Mouse (Mus musculus) testis, adult 2 months (tissue): ENCODE data around the gene Crct1. TPM values are rescaled to one million over a fixed set of nuclear protein-coding genes. Genes with fewer than 3 reads are reported as not detected.

Experiments
- H3K27ac ChIP-seq: fragments of 200-500 bp; 2 replicates; pipeline ENCODE4 v1.5.1; 2012; ENCODE audit warnings: low read depth, low read length; ENCODE audit not compliant: control insufficient read depth, insufficient read depth
- H3K27me3 ChIP-seq: fragments of 200-500 bp; 2 replicates; pipeline ENCODE4 v1.6.1; 2012; ENCODE audit warnings: mild to moderate bottlenecking, low read length, moderate library complexity; ENCODE audit not compliant: control insufficient read depth, insufficient read depth
- H3K36me3 ChIP-seq: fragments of 200-500 bp; 2 replicates; pipeline ENCODE4 v1.6.1; 2012; ENCODE audit warnings: mild to moderate bottlenecking, low read length; ENCODE audit not compliant: control insufficient read depth, insufficient read depth
- H3K4me1 ChIP-seq: fragments of 200-500 bp; 2 replicates; pipeline ENCODE4 v1.6.1; 2012; ENCODE audit warnings: low read length; ENCODE audit not compliant: control insufficient read depth, insufficient read depth
- H3K4me3 ChIP-seq: fragments of 200-500 bp; 2 replicates; pipeline ENCODE4 v1.5.1; 2012; ENCODE audit warnings: low read depth, mild to moderate bottlenecking, low read length, moderate library complexity, mixed read lengths; ENCODE audit not compliant: control insufficient read depth
- CTCF ChIP-seq: fragments of 200-500 bp; IDR thresholded peaks from 2 replicates; pipeline ENCODE4 v1.5.1; 2012; ENCODE audit warnings: low read depth, mild to moderate bottlenecking, inconsistent platforms, low read length, moderate library complexity; ENCODE audit not compliant: control insufficient read depth, insufficient read depth, insufficient replicate concordance
- POLR2A ChIP-seq: fragments of 200-500 bp; IDR thresholded peaks from 2 replicates; pipeline ENCODE4 v1.6.1; 2012; ENCODE audit warnings: low read depth, mild to moderate bottlenecking, inconsistent platforms, low read length, moderate library complexity; ENCODE audit not compliant: control insufficient read depth
- polyA plus RNA-seq: library from polyadenylated mRNA; depleted of rRNA; stranded (reverse); fragments of >200 nt; gene quantifications from 2 replicates; pipeline ENCODE4 v1.2.3, GENCODE M21; 2012; rRNA removed

The Crct1 gene
- polyA plus RNA-seq, 1 experiment = not detected

- Histone ChIP-seq H3K36me3 (no peaks in the 10 kb centered on the region), H3K4me1 (no peaks in the 10 kb centered on the region), H3K4me3 (no peak within 1 kb of the TSS), H3K27ac (no peak within 1 kb of the TSS), H3K27me3 (no peaks in the 10 kb centered on the region)
- no peak for TF ChIP-seq POLR2A
- no peak for TF ChIP-seq CTCF
Measured at GRCm38 (mm10) chr3:92966761-92967160, 48.7 kb downstream of the Crct1 start, which contains the start of gene Lce3e. Lce3e (plus strand) TSS chr3:92967061.

Other genes with a start within 250 kb of the Crct1 start
- gene Lce1i, start 236.8 kb downstream of the Crct1 start, polyA plus RNA-seq = not detected in 2 replicates
- not detected in 2 replicates for gene Lce1j, start 225.2 kb downstream of the Crct1 start, polyA plus RNA-seq
- gene Lce1k, start 207.8 kb downstream of the Crct1 start, polyA plus RNA-seq = not detected in 2 replicates
- gene Kprp, start 188.4 kb downstream of the Crct1 start, polyA plus RNA-seq = not detected in 2 replicates
- gene Lce1l, start 164.4 kb downstream of the Crct1 start, polyA plus RNA-seq = not detected in 2 replicates
- gene 2310050C09Rik, start 145.5 kb downstream of the Crct1 start, polyA plus RNA-seq = not detected in 2 replicates
- gene Lce3a, start 89.5 kb downstream of the Crct1 start, polyA plus RNA-seq = not detected in 2 replicates
- not detected in 2 replicates for gene Lce3b, start 82.7 kb downstream of the Crct1 start, polyA plus RNA-seq
- not detected in 2 replicates for gene Lce3c, start 71.2 kb downstream of the Crct1 start, polyA plus RNA-seq
- not detected in 2 replicates for gene Lce3d, start 58.3 kb downstream of the Crct1 start, polyA plus RNA-seq
- not detected in 2 replicates for gene Lce3e, start 48.6 kb downstream of the Crct1 start, polyA plus RNA-seq
- not detected in 2 replicates for gene Lce3f, start 23.5 kb downstream of the Crct1 start, polyA plus RNA-seq
- gene Lce1m, start 3.4 kb upstream of the Crct1 start, polyA plus RNA-seq = not detected in 2 replicates
- not detected in 2 replicates for gene Gm4858, start 53.1 kb upstream of the Crct1 start, polyA plus RNA-seq
- gene Crnn, start 129.1 kb upstream of the Crct1 start, polyA plus RNA-seq = not detected in 2 replicates
- gene Flg2, start 181.6 kb upstream of the Crct1 start, polyA plus RNA-seq = not detected in 2 replicates